Mouse (Mus musculus) right cerebral cortex, postnatal 25 days (tissue): ENCODE results near the gene Syt2.

ENCODE experiments used
- DNase-seq: peaks from one replicate; pipeline ENCODE4 v3.0.0; 2022

Syt2 gene

GRCm38 (mm10) chr1:134707516-134707915, 61.0 kb downstream of the Syt2 start:
- DNase-seq = no peak

- no peak for DNase-seq
Observed at GRCm38 (mm10) chr1:134708274-134708673, 61.8 kb downstream of the Syt2 start.

- peak; percentile 49 for DNase-seq
Observed at GRCm38 (mm10) chr1:134708801-134709385, 62.4 kb downstream of the Syt2 start.

DNA sequence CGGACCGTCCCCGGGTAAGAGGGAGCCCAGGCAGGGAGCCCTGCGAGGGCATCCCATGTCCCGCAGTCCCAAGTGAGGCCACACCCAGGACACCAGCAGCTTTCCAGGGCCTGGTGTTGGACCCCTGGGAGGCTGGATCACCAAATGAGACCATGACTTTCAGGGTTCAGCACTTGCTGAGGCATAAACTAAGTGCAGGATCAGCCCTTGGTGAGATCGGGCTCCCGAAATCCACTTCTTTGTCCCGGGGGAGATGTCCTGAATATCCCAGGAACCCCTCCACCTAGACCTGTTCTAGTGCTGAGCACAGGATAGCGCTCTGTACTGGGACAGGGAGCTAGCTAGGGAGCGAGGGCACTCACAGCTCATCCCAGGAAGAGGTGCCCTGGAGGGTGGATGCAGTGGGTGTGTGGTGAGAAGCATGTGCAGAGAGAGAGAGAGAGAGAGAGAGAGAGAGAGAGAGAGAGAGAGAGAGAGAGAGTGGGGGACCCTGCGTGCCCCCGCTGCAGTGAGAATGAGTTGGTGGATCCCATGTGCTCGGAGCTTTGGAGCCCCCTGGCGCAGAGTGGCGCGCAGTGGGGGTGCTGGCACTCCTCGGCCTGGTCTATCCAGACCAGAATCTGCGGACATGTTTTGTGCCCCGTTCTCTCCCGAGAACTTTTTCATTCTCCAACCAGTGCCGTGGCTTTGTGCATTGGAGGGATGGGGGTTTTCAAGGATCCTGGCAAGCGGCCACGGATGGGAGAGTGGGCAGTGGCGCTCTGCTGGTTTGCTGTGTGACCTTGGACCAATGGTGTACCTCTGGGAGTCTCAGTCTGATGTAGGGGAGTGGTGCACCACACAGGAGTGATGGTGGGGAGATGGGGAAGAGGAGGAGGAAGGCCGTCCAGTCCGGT, 63.2 kb downstream of the Syt2 start:
- no peak for DNase-seq

GRCm38 (mm10) chr1:134711061-134711460, 64.6 kb downstream of the Syt2 start:
- no peak for DNase-seq

GRCm38 (mm10) chr1:134711653-134712052, 65.2 kb downstream of the Syt2 start:
- DNase-seq = no peak

DNA sequence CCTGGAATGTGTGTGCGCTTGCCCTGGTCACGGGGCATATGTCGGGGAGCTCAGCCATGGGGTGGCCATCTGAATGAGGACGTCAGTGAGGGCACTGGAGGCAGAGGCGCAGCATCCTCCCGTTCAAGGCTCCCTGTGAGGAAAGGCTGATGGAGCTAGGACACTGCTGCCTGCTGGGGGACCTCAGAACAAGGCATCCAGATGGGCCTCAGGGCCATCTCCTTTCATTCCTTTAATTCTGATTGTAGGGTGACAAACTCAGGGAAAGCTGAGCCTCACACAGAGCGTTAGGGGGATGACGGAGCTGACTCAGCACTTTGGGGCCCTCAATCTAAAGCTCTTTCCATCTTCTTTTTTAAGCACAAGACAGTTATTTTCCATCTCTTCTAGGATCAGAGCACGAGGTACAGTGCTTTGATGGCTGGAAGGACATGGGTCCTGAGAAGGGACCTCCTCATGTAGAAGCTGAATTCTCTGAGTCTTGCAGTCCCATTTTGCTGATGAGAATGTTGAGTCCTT, 66.4 kb downstream of the Syt2 start:
- DNase-seq = no peak

DNA sequence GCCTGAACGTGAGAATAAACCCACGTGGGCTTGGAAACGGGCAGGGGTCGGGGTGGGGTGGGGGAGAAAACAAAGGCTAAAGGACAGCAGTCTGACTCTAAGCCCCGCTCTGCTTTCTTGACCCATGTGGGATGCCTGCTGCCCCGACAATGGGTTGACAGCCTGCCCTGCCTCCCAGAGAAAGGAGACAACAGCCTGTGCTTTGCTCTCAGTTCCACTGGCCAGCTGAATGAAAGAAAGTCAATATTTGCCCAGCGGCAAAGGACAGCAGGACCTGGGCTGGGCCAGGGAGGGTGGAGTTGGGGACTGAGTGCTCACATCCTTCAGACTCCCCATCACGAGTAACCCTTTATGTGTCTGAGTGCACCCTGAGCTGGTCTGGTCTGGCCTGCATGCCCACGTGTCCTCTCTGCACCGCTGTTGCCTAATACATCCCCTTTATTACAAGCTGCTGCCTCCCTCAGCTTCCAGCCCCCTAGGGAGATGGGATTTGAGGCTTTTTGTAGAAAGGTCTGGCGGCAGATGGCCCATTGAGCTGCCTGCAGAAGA, 67.0 kb downstream of the Syt2 start:
- no peak for DNase-seq

GRCm38 (mm10) chr1:134714166-134714565, 67.7 kb downstream of the Syt2 start:
- DNase-seq = no peak

- no peak for DNase-seq
Observed at GRCm38 (mm10) chr1:134715092-134715491, 68.6 kb downstream of the Syt2 start.

GRCm38 (mm10) chr1:134719718-134720304, 73.3 kb downstream of the Syt2 start:
- DNase-seq = no peak

GRCm38 (mm10) chr1:134721486-134721885, 75.0 kb downstream of the Syt2 start:
- DNase-seq = no peak

DNA sequence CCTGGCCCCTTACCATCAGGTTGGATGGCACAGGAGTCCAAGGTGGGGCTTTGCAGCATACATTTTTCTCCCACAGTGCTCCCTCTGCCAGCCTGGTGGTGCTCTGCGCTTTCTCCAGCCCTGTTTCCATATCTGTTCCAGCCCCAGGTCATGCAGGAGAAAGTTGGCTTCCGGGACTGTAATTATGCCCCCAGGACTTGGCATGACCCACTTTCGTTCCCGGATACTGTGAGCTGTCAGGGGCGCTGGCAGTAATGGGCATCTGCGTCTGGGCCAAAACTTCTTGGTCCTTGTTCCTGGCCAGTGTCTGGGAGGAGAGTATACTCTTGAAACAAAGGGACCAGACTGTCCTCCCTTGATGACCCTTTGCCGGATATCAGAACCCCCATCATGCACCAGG, 76.4 kb downstream of the Syt2 start:
- DNase-seq = no peak

DNA sequence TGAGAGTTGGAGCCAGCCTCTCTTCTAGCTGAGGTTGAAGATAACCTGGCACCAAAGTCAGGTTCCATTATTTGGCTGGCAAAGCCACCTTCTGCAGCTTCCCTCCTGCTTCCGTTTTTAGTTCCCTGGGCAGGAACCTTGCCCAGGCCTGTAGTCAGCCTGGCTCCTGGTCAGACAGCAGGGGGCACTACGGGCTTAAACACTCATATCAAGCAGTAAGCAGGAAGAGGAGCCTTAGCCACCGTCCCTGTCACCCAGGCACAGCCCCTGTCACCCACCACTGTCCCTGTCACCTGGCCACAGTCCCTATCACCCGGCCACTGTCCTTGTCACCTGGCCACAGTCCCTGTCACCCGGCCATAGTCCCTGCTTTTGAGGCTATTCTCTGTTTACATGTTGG, 78.8 kb downstream of the Syt2 start:
- DNase-seq = no peak

GRCm38 (mm10) chr1:134726480-134726879, 80.0 kb downstream of the Syt2 start:
- no peak for DNase-seq

- no peak for DNase-seq
Observed at GRCm38 (mm10) chr1:134727256-134727655, 80.8 kb downstream of the Syt2 start.

DNA sequence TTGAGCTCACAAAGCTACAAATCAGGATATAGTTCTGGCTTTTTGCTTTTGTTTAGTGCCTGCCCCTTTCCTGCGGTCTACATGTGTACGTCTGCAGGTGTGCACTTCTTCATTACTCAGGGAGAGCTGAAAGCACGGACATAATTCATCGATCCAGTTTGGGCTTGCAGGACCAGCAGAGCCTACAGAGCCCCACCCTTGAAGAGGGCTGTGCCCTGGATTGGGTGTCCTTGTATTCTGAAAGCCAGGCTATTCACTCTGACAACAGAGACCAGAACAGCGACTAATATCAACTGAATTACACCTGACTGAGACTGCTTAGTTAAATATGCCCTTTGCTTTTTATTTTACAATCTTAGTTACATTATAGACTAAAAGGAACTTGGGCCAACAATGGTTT, 87.2 kb downstream of the Syt2 start:
- no peak for DNase-seq

GRCm38 (mm10) chr1:134737463-134737862, 91.0 kb downstream of the Syt2 start:
- DNase-seq = no peak

DNA sequence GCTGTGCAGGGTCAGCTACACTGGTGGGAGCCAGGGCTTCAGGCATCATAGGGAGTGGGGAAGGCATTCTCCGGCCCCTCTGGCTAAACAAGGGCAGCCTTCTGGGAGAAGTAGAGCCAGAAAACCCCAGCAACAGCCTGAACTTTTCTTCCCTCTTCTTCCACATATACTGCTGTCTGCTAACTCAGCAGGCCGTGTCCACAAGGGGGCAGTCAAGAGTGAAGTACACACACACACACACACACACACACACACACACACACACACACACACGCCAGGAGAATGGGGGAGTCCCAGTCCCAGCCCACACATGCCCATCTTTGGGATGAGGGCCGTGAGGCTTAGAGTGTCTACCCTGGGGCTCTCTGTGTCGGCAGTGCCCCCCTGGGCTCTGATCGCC, 95.0 kb downstream of the Syt2 start:
- no peak for DNase-seq

DNA sequence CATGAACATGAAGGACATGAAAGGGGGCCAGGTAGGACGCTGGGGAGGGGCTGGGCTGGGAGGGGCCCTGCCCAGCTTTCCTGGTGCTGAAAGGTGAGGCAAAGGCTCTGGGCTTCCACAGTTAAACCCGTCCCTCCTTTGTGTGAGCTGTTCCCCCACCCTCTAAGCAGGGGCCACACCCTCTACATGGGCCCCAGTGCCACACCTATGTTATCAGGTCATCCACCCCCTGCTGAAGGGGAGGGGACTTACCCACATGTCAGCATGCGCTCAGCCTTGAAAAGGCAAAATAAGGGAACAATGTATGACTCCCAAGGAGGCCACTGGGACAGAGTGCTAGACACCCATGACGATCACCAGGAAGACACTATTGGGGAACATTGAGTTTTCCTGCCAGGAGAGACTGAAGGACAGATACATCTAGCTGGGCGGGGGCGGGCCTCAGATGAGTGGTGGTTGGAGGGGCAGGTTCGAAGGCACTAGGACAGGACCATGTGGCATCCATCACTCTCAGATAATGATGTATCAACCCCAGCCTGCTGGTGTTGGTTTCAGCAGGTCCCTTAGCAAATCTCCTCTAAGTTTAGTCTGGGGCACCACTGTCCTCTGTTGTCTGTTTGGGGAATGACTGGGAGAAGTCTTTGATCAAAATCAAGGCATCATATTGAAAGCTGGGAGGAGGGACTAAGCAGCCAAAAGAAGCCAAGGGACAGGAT, 95.6 kb downstream of the Syt2 start:
- no peak for DNase-seq

DNA sequence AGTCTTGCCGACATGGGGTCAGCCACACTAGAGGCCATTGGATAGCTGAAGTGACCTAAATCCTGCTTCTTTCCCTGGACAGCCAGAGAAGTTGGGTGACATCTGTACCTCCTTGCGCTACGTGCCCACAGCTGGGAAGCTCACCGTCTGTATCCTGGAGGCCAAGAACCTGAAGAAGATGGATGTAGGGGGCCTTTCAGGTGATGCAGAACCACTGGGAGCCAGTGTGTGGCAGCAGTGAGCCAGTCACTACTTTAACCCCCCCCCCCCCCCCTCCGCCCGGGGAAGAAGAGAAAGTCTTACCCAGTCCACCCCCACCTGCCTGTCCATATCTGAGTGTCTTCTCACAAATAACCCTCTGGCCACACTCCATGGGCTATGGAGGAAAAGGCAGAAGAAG, 99.2 kb downstream of the Syt2 start:
- DNase-seq = no peak

DNA sequence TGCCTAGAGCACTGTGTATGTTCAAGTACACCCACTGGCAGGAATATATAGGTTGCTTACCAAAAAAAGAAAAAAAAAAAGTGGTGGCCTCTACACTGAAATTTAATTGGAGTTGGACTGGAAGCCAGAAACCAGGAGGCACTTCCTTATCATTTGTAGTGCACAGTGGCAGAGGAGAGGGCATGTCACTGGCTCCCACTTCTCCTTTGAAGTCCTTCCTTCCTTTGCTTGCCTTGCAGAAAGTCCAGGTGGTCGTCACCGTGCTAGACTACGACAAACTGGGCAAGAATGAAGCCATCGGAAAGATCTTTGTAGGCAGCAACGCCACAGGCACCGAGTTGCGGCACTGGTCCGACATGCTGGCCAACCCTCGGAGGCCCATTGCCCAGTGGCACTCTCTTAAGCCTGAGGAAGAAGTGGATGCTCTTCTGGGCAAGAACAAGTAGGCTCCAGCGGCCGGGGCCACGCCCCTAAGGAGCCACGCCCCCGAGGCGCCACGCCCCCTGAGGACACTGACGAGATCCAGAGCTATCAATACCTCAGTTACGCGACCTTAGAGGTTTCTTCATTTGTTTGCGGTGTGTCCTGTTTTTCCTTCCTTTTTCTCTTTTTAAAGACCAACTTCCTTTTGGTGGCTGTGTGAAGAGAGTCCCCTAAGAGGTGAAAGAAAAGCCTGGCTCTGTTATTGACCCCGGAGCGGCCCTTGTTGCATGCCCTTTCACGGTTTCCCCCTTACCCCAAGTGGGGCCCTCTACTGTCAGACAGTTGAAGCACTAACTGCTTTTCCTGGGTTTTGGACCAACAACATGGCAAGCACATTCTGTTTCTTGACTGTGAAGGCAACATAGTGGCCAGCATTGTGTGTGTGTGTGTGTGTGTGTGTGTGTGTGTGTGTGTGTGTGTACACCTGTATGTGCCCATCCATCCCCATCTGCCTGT, 101.0 kb downstream of the Syt2 start:
- no peak for DNase-seq
